Mouse (Mus musculus): ENCODE data around the gene Cntd1. TPM values are rescaled to one million over a fixed set of nuclear protein-coding genes. Genes with fewer than 3 reads are reported as not detected.

The Cntd1 gene
- polyA plus RNA-seq, 1 experiment: not detected

DNA sequence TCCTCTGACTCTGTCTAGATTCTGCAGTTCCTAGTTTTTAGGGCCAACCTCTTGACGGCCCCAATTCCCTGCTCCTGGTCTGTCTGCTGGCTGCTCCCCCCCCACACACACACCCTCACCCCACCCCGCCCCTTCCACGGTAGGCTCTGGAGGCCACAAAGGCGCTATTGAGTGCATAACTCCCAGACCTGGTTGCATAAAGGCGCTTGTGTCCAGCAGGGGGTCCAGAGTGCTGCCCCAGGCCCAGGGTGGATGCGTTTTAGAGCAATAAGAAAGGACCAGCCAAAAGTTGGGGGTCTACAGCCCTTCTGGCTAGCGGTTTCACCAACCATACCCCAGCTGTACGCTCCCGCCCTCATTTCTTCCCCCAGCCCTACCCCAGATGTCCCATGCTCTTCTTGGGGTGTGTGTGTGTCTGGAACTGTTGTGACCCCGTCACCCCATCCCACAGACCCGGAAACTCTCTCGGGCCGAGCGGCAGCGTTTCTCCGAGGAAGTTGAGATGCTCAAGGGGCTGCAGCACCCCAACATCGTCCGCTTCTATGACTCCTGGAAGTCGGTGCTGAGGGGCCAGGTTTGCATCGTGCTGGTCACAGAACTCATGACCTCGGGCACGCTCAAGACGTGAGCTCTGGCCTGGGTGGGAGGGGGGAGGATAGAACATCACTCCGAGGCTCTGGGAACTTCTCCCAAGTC lies 16.4 kb upstream of the Cntd1 start:
- no peak overlapping the region for H3K27ac ChIP-seq (ENCODE audit: insufficient read depth, low read depth, low read length)
- 8% methylated on average over 24 of the region's 24 CpGs for WGBS
- TF ChIP-seq CTCF (IDR thresholded peaks at IDR 0.05; ENCODE audit: insufficient read depth, low read depth, low read length) (no peak), POLR2A (IDR thresholded peaks at IDR 0.05; ENCODE audit: insufficient read depth, low read depth, low read length) (no peak)
- peaks cover 43% of the 10 kb centered on the region for H3K4me1 ChIP-seq (ENCODE audit: control insufficient read depth, insufficient read depth, low read length)
- H3K4me3 ChIP-seq (ENCODE audit: insufficient read depth, low read depth, low read length): no peak overlapping the region; the same call in 1 of the 2 replicates

DNA sequence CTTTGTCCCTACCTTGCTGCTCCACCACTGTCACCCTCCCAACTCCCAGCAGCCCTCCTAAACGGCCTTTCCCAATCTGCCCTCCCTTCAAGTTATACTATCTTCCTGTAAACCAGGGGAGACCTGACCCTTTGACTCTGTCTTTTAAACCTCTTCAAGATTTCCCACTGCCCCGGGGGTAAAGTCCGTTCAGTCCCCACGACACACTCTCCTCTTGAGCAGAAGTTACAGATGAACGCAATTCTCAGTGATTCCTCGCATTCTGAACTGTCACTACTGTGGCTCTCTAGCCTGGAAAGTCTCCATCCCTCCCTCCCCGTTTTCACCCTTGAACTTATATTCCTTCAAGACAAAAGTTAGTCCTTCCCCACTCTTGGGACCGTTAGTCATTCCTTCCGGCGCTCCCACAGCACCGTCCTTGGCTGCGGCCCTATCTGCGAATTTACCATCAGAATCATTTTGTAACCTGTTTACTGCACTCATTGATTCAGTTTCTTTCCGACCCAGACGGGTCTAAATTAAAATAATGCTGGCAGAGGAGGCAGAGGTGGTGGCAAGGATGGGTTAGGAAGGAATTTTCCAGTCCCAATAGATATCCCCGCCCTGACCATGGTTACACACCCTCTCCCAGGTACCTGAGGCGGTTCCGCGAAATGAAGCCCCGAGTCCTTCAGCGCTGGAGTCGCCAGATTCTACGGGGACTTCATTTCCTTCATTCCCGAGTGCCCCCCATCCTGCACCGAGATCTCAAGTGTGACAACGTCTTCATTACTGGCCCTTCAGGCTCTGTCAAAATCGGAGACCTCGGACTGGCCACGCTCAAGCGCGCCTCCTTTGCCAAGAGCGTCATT lies 15.4 kb upstream of the Cntd1 start:
- H3K4me1 ChIP-seq (ENCODE audit: control insufficient read depth, insufficient read depth, low read length): peaks cover 43% of the 10 kb centered on the region
- 24% methylated on average over 32 of the region's 32 CpGs for WGBS
- no peak overlapping the region for H3K27ac ChIP-seq (ENCODE audit: insufficient read depth, low read depth, low read length)
- TF ChIP-seq POLR2A (IDR thresholded peaks at IDR 0.05; ENCODE audit: insufficient read depth, low read depth, low read length) (no peak), CTCF (IDR thresholded peaks at IDR 0.05; ENCODE audit: insufficient read depth, low read depth, low read length) (no peak)
- H3K4me3 ChIP-seq (ENCODE audit: insufficient read depth, low read depth, low read length): no peak overlapping the region

DNA sequence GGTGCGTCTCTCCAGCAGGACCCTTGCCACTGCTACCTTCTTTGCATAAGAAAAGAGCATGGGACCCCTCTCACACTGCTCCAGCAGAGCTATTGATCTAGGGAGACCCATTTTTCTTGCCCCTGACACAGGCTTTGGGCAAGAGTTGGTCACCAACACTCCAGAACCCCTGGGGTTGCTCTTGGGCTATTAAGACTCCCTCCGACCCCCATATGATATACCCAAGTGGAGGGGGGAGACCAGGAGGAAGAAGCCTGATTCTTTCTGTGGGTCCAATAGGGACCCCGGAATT lies 14.9 kb upstream of the Cntd1 start:
- 21% methylated on average over 3 of the region's 3 CpGs for WGBS
- no peak overlapping the region for H3K4me3 ChIP-seq (ENCODE audit: insufficient read depth, low read depth, low read length)
- no peak overlapping the region for H3K27ac ChIP-seq (ENCODE audit: insufficient read depth, low read depth, low read length)
- TF ChIP-seq POLR2A (IDR thresholded peaks at IDR 0.05; ENCODE audit: insufficient read depth, low read depth, low read length): no peak
- no peak for TF ChIP-seq CTCF (IDR thresholded peaks at IDR 0.05; ENCODE audit: insufficient read depth, low read depth, low read length)
- peaks cover 40% of the 10 kb centered on the region for H3K4me1 ChIP-seq (ENCODE audit: control insufficient read depth, insufficient read depth, low read length)

DNA sequence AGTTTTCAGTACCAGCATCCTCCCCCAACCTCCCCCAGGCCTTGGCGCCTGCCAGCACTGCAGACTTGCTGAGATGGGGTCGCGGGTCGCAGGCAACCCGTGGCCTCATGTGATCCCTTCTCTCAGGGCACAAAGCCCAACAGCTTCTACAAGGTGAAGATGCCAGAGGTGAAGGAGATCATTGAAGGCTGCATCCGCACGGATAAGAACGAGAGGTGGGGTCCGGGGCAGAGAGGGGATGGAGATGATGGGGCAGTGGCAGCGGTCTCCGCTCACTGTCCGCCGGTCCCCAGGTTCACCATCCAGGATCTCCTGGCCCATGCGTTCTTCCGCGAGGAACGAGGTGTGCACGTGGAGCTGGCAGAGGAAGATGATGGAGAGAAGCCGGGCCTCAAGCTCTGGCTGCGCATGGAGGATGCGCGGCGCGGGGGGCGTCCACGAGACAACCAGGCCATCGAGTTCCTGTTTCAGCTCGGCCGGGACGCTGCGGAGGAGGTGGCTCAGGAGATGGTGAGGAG lies 13.8 kb upstream of the Cntd1 start:
- Histone ChIP-seq H3K4me3 (ENCODE audit: insufficient read depth, low read depth, low read length) (peak overlapping the region; percentile 13), H3K4me1 (ENCODE audit: control insufficient read depth, insufficient read depth, low read length) (peaks cover 31% of the 10 kb centered on the region), H3K27ac (ENCODE audit: insufficient read depth, low read depth, low read length) (no peak overlapping the region)
- 6% methylated on average over 31 of the region's 31 CpGs for WGBS
- TF ChIP-seq CTCF (IDR thresholded peaks at IDR 0.05; ENCODE audit: insufficient read depth, low read depth, low read length) (no peak), POLR2A (IDR thresholded peaks at IDR 0.05; ENCODE audit: insufficient read depth, low read depth, low read length) (no peak)

DNA sequence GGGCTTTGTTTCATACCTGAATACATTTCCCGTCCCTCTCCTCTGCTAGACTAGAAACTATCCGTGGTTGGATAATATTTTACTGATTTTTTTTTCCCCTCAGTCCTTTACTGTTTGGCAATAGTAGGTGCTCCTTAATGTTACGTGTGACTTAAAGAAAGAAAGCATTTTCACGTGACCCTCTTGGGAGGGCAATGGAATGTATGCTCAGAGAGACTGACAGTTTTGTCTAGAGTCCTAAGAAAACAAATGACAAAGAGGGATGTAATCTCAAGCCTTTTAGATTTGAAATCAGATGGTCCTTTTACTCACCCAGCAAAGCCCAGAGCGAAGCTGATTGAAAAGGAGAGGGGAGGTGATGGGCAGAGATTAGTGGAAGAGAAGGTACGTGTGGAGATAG lies 12.9 kb upstream of the Cntd1 start:
- WGBS: 42% methylated on average over 6 of the region's 6 CpGs
- no peak overlapping the region for H3K4me3 ChIP-seq (ENCODE audit: insufficient read depth, low read depth, low read length)
- TF ChIP-seq CTCF (IDR thresholded peaks at IDR 0.05; ENCODE audit: insufficient read depth, low read depth, low read length) (no peak), POLR2A (IDR thresholded peaks at IDR 0.05; ENCODE audit: insufficient read depth, low read depth, low read length) (no peak)
- peaks cover 23% of the 10 kb centered on the region for H3K4me1 ChIP-seq (ENCODE audit: control insufficient read depth, insufficient read depth, low read length)
- no peak overlapping the region for H3K27ac ChIP-seq (ENCODE audit: insufficient read depth, low read depth, low read length)

DNA sequence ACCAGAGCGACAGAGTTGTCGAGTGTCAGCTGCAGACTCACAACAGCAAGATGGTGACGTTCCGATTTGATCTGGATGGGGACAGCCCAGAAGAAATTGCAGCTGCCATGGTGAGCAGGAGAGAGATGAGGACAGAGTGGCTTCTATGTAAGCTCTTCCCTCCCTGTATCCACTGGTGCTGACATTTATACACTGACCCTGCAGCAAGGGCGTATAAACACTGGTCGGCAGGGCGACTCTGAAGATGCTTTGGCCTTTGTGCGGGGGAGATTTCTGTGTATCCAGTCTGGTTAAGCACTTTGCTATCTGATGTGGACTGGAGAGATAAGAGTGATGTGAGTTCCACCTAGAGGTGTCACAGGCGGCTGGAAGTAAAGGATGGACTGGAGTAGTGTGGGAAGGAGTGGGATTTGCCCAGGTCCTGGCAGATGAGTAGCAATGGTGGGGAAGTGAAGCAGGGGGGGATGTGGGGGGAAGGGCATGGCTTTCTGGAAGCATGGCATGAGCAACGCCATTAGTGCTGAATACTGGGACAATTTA lies 9.2 kb upstream of the Cntd1 start:
- Histone ChIP-seq H3K27ac (ENCODE audit: insufficient read depth, low read depth, low read length) (no peak overlapping the region), H3K4me3 (ENCODE audit: insufficient read depth, low read depth, low read length) (no peak overlapping the region), H3K4me1 (ENCODE audit: control insufficient read depth, insufficient read depth, low read length) (peaks cover 8% of the 10 kb centered on the region)
- 46% methylated on average over 10 of the region's 10 CpGs for WGBS
- TF ChIP-seq CTCF (IDR thresholded peaks at IDR 0.05; ENCODE audit: insufficient read depth, low read depth, low read length): no peak

DNA sequence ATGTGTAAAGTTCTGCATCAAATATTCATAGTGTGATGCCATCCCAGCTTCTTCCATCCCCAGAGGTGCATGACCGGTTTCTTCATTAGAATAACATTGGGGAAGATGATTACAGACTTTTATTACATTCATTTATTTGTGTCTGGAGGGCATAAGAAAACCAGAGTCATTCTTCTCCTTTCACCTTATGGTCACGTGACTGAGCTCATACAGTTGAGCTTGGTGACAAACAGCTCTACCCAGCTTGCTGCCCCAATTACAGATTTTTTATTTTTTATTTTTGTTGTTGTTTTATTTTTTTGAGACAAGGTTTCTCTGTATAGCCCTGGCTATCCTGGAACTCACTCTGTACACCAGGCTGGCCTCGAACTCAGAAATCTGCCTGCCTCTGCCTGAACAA lies 6.4 kb upstream of the Cntd1 start:
- no peak overlapping the region for H3K4me3 ChIP-seq (ENCODE audit: insufficient read depth, low read depth, low read length)
- 92% methylated on average over 3 of the region's 3 CpGs for WGBS
- H3K4me1 ChIP-seq (ENCODE audit: control insufficient read depth, insufficient read depth, low read length): peaks cover 13% of the 10 kb centered on the region
- H3K27ac ChIP-seq (ENCODE audit: insufficient read depth, low read depth, low read length): no peak overlapping the region
- TF ChIP-seq CTCF (IDR thresholded peaks at IDR 0.05; ENCODE audit: insufficient read depth, low read depth, low read length) (no peak), POLR2A (IDR thresholded peaks at IDR 0.05; ENCODE audit: insufficient read depth, low read depth, low read length) (no peak)

DNA sequence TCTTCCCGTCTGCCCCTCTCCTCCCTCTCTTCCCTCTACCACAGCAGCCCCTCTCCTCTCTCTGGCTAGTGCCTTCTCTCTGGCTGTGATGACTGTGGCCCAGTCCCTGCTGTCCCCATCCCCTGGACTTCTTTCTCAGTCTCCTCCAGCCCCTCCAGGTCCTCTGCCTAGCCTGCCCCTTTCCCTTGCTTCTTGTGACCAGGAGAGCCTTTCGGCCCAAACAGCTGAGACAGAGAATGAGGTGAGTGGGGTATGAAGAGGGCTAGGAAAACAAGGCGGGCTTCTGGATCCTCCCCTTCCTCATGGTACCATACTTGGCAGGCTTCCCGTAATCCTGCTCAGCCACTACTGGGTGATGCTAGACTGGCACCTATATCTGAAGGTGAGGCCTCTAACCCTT lies 3.5 kb upstream of the Cntd1 start:
- H3K27ac ChIP-seq (ENCODE audit: insufficient read depth, low read depth, low read length): no peak overlapping the region
- TF ChIP-seq CTCF (IDR thresholded peaks at IDR 0.05; ENCODE audit: insufficient read depth, low read depth, low read length): no peak
- TF ChIP-seq POLR2A (IDR thresholded peaks at IDR 0.05; ENCODE audit: insufficient read depth, low read depth, low read length): no peak; the same call in 1 of the 2 replicates
- peaks cover 24% of the 10 kb centered on the region for H3K4me1 ChIP-seq (ENCODE audit: control insufficient read depth, insufficient read depth, low read length)
- H3K4me3 ChIP-seq (ENCODE audit: insufficient read depth, low read depth, low read length): no peak overlapping the region
- WGBS: 70% methylated on average over 4 of the region's 4 CpGs

Data from olfactory bulb, adult 2 months (tissue).